Mouse (Mus musculus) CH12.LX (cell line): ENCODE data around the gene Il5. TPM values are rescaled to one million over a fixed set of nuclear protein-coding genes. Genes with fewer than 3 reads are reported as not detected.

ENCODE experiments used
- DNase-seq: peaks from one replicate; pipeline ENCODE4 v3.0.0-alpha.2; 2013; ENCODE audit errors: extremely low read depth
- H3K27ac ChIP-seq: 2 replicates; pipeline ENCODE4 v1.5.1; 2012; ENCODE audit warnings: low read depth, mild to moderate bottlenecking, control low read depth, moderate library complexity; ENCODE audit not compliant: insufficient read depth
- H3K27me3 ChIP-seq: replicated peaks from 2 replicates; pipeline ENCODE3; 2012; ENCODE audit warnings: inconsistent platforms
- H3K36me3 ChIP-seq, 2 experiments: replicated peaks in 1 of 2; 2 replicates each; pipeline versions ENCODE3 to v1.6.1; 2012; ENCODE audit warnings: inconsistent platforms in 1 of 2, low read length in 1 of 2, mild to moderate bottlenecking in 1 of 2, mixed read lengths in 1 of 2, moderate library complexity in 1 of 2; ENCODE audit not compliant: control insufficient read depth in 1 of 2, insufficient read depth in 1 of 2
- H3K4me1 ChIP-seq, 2 experiments: 2 replicates each; pipeline ENCODE4 v1.6.1; 2012; ENCODE audit warnings: inconsistent platforms in 1 of 2, moderate library complexity in 1 of 2; ENCODE audit not compliant: insufficient read depth in 2 of 2, control insufficient read depth in 1 of 2
- H3K4me2 ChIP-seq: 2 replicates; pipeline ENCODE4 v1.6.1; 2012; ENCODE audit warnings: low read depth, mild to moderate bottlenecking, control low read depth; ENCODE audit not compliant: poor library complexity, insufficient read depth, severe bottlenecking
- H3K4me3 ChIP-seq, 3 experiments: fragments of 150-350 bp in 1 of 3; sonication (generic) in 1 of 3; replicated peaks in 1 of 3; 2 replicates each; pipeline versions ENCODE3 to v1.5.1; 2011 to 2012; ENCODE audit warnings: low read depth in 2 of 3, low read length in 2 of 3, mild to moderate bottlenecking in 2 of 3, moderate library complexity in 2 of 3, control low read depth in 1 of 3, improper control_type of control experiment in 1 of 3, inconsistent platforms in 1 of 3, mixed read lengths in 1 of 3; ENCODE audit not compliant: poor library complexity in 1 of 3
- H3K79me2 ChIP-seq: replicated peaks from 2 replicates; pipeline ENCODE4 v1.6.1; 2012; ENCODE audit warnings: mild to moderate bottlenecking, moderate library complexity; ENCODE audit not compliant: control insufficient read depth, poor library complexity, insufficient read depth, severe bottlenecking; ENCODE audit errors: extremely low read depth
- H3K9ac ChIP-seq: 2 replicates; pipeline ENCODE4 v1.6.1; 2012; ENCODE audit warnings: low read depth, mild to moderate bottlenecking, control low read depth, moderate library complexity; ENCODE audit not compliant: insufficient read depth
- H3K9me3 ChIP-seq: replicated peaks from 2 replicates; pipeline ENCODE3; 2012; ENCODE audit warnings: low read length, inconsistent platforms, mixed read lengths
- BHLHE40 ChIP-seq: IDR thresholded peaks from 2 replicates; pipeline ENCODE4 v1.6.1; 2011; ENCODE audit warnings: mild to moderate bottlenecking, low read depth, low read length, improper control_type of control experiment
- CHD2 ChIP-seq: IDR thresholded peaks from 2 replicates; pipeline ENCODE4 v1.6.1; 2011; ENCODE audit warnings: low read length, improper control_type of control experiment
- CTCF ChIP-seq, 2 experiments: IDR thresholded peaks in 1 of 2; conservative IDR thresholded peaks in 1 of 2; 2 replicates each; pipeline ENCODE4 v1.5.1; 2011 to 2012; ENCODE audit warnings: low read depth in 2 of 2, low read length in 2 of 2, improper control_type of control experiment in 1 of 2, inconsistent platforms in 1 of 2, mild to moderate bottlenecking in 1 of 2, moderate library complexity in 1 of 2
- E2F4 ChIP-seq: IDR thresholded peaks from 2 replicates; pipeline ENCODE4 v1.6.1; 2011; ENCODE audit warnings: low read depth, low read length, improper control_type of control experiment; ENCODE audit not compliant: insufficient replicate concordance
- ELF1 ChIP-seq: IDR thresholded peaks from 2 replicates; pipeline ENCODE4 v1.6.1; 2014; ENCODE audit warnings: low read depth, mild to moderate bottlenecking, inconsistent platforms, low read length, improper control_type of control experiment
- EP300 ChIP-seq: IDR thresholded peaks from 2 replicates; pipeline ENCODE4 v1.6.1; 2011; ENCODE audit warnings: low read length, improper control_type of control experiment
- ETS1 ChIP-seq: conservative IDR thresholded peaks from 2 replicates; pipeline ENCODE4 v1.6.1; 2012; ENCODE audit warnings: low read depth, mild to moderate bottlenecking, inconsistent platforms, low read length, improper control_type of control experiment, moderate library complexity
- GABPA ChIP-seq: IDR thresholded peaks from 2 replicates; pipeline ENCODE4 v1.6.1; 2012; ENCODE audit warnings: low read depth, low read length, improper control_type of control experiment, inconsistent platforms; ENCODE audit not compliant: insufficient replicate concordance
- HCFC1 ChIP-seq: IDR thresholded peaks from 2 replicates; pipeline ENCODE4 v1.6.1; 2012; ENCODE audit warnings: low read depth, mild to moderate bottlenecking, inconsistent platforms, low read length, improper control_type of control experiment
- JUND ChIP-seq: conservative IDR thresholded peaks from 2 replicates; pipeline ENCODE4 v1.6.1; 2011; ENCODE audit warnings: low read depth, low read length, improper control_type of control experiment
- KAT2A ChIP-seq: IDR thresholded peaks from 2 replicates; pipeline ENCODE4 v1.6.1; 2012; ENCODE audit warnings: low read length, improper control_type of control experiment, inconsistent platforms; ENCODE audit not compliant: insufficient replicate concordance
- MAX ChIP-seq: IDR thresholded peaks from 2 replicates; pipeline ENCODE4 v1.6.1; 2011; ENCODE audit warnings: low read length, improper control_type of control experiment
- MAZ ChIP-seq: IDR thresholded peaks from 2 replicates; pipeline ENCODE4 v1.6.1; 2012; ENCODE audit warnings: low read depth, mild to moderate bottlenecking, inconsistent platforms, low read length, improper control_type of control experiment, moderate library complexity
- MEF2A ChIP-seq: IDR thresholded peaks from 2 replicates; pipeline ENCODE4 v1.6.1; 2014; ENCODE audit warnings: low read depth, mild to moderate bottlenecking, inconsistent platforms, low read length, improper control_type of control experiment, borderline replicate concordance
- NRF1 ChIP-seq: IDR thresholded peaks from 2 replicates; pipeline ENCODE4 v1.6.1; 2014; ENCODE audit warnings: low read depth, mild to moderate bottlenecking, inconsistent platforms, low read length, improper control_type of control experiment, moderate library complexity
- PAX5 ChIP-seq: IDR thresholded peaks from 2 replicates; pipeline ENCODE4 v1.6.1; 2012; ENCODE audit warnings: low read length, inconsistent platforms, mixed read lengths
- RAD21 ChIP-seq: IDR thresholded peaks from 2 replicates; pipeline ENCODE4 v1.6.1; 2011; ENCODE audit warnings: low read depth, mild to moderate bottlenecking, low read length, improper control_type of control experiment, moderate library complexity
- SIN3A ChIP-seq: IDR thresholded peaks from 2 replicates; pipeline ENCODE4 v1.6.1; 2012; ENCODE audit warnings: low read length, improper control_type of control experiment, inconsistent platforms
- SMC3 ChIP-seq: IDR thresholded peaks from 2 replicates; pipeline ENCODE4 v1.6.1; 2011; ENCODE audit warnings: low read depth, low read length, improper control_type of control experiment
- TBP ChIP-seq: conservative IDR thresholded peaks from 2 replicates; pipeline ENCODE4 v1.6.1; 2011; ENCODE audit warnings: low read depth, low read length, improper control_type of control experiment
- TCF12 ChIP-seq: IDR thresholded peaks from 2 replicates; pipeline ENCODE4 v1.6.1; 2014; ENCODE audit warnings: low read depth, mild to moderate bottlenecking, inconsistent platforms, low read length, improper control_type of control experiment
- ZC3H11A ChIP-seq: IDR thresholded peaks from 2 replicates; pipeline ENCODE4 v1.6.1; 2012; ENCODE audit warnings: low read depth, mild to moderate bottlenecking, inconsistent platforms, low read length, improper control_type of control experiment
- ZKSCAN1 ChIP-seq: IDR thresholded peaks from 2 replicates; pipeline ENCODE4 v1.6.1; 2012; ENCODE audit warnings: low read depth, inconsistent platforms, low read length, improper control_type of control experiment, borderline replicate concordance
- ZMIZ1 ChIP-seq: IDR thresholded peaks from 2 replicates; pipeline ENCODE4 v1.6.1; 2012; ENCODE audit warnings: low read depth, mild to moderate bottlenecking, inconsistent platforms, low read length, improper control_type of control experiment
- ZNF384 ChIP-seq: IDR thresholded peaks from 2 replicates; pipeline ENCODE4 v1.6.1; 2012; ENCODE audit warnings: low read depth, low read length, improper control_type of control experiment, inconsistent platforms
- dilution Hi-C: fragments of 300-500 bp; cut with MboI; formaldehyde crosslinking; loops from 2 replicates; pipeline ENCODE4 v1.14.3; 2020; ENCODE audit warnings: low sequenced_read_pairs; ENCODE audit not compliant: extremely low pct_unique_long_range_greater_than_20kb, extremely low pct_ligation_motif_present
- in situ Hi-C: fragments of 300-500 bp; cut with MboI; formaldehyde crosslinking; loops from 3 replicates; pipeline ENCODE4 v1.14.3; 2019; ENCODE audit warnings: low sequenced_read_pairs, low pct_ligation_motif_present, low pct_unique_long_range_greater_than_20kb, mixed read lengths
- polyA plus RNA-seq: library from polyadenylated mRNA; unstranded; fragments of >175 nt; gene quantifications from 2 replicates; pipeline ENCODE4 v1.2.1, GENCODE M21; 2012; ENCODE audit warnings: low read depth; ENCODE audit not compliant: insufficient read length
- total RNA-seq, 2 experiments: library from RNA; depleted of rRNA; stranded (reverse); fragments of 300-350 nt in 1 of 2; fragments of >200 nt in 1 of 2; gene quantifications; 2 replicates each; pipeline ENCODE4 v1.2.3; 2012 to 2014

The Il5 gene
- total and polyA plus RNA-seq, 3 experiments: not detected

- Histone ChIP-seq H3K9ac (no peak overlapping the region), H3K4me1 (peaks cover 6 to 16% of the 10 kb centered on the region in 2 experiments), H3K79me2 (no peaks in the 10 kb centered on the region), H3K36me3 (no peaks in the 10 kb centered on the region), H3K4me3 (no peak overlapping the region), H3K9me3 (no peaks in the 10 kb centered on the region), H3K27me3 (peaks cover 3% of the 10 kb centered on the region), H3K27ac (no peak overlapping the region), H3K4me2 (no peak overlapping the region)
- in situ Hi-C loops (no loop called here), dilution Hi-C loops (no loop called here)
- TF ChIP-seq ZNF384 (peak; percentile 70), E2F4 (no peak), NRF1 (no peak), PAX5 (no peak), ETS1 (no peak), JUND (no peak), KAT2A (no peak), GABPA (no peak), TCF12 (no peak), MAZ (no peak), MAX (no peak), EP300 (no peak), ZC3H11A (peak; percentile 43), ZKSCAN1 (no peak), BHLHE40 (0 out of 2 replicates have a peak, but pooled peaks have one; percentile 20), MEF2A (no peak), CHD2 (no peak), ZMIZ1 (no peak), ELF1 (no peak), SIN3A (no peak), HCFC1 (no peak), SMC3 (peak; percentile 67), TBP (no peak), CTCF (conservative IDR thresholded peaks at IDR 0.05 in 1 of 2, IDR thresholded peaks at IDR 0.05 in 1 of 2; ENCODE audit: low read depth in 2 of 2, low read length in 2 of 2) (peak in 1 of 2 experiments; percentile 56; a peak in 2 of 4 replicates), RAD21 (peak; percentile 50)
- DNase-seq: no peak
Observed at GRCm38 (mm10) chr11:53745260-53745659, 24.7 kb downstream of the Il5 start.
